Mouse (Mus musculus) G1E (cell line): ENCODE data around the gene Nr2e1.

Experiments used
- CTCF ChIP-seq: IDR thresholded peaks from 2 replicates; pipeline ENCODE4 v1.5.1; 2012; ENCODE audit warnings: low read depth, low read length, inconsistent platforms, mixed read lengths
- GATA1 ChIP-seq: IDR thresholded peaks from 2 replicates; pipeline ENCODE4 v1.6.1; 2012; ENCODE audit warnings: borderline replicate concordance, low read length, inconsistent platforms, mixed read lengths
- POLR2AphosphoS5 ChIP-seq: IDR thresholded peaks from 2 replicates; pipeline ENCODE4 v1.6.1; 2012; ENCODE audit warnings: low read depth, low read length, inconsistent platforms; ENCODE audit not compliant: insufficient replicate concordance

DNA sequence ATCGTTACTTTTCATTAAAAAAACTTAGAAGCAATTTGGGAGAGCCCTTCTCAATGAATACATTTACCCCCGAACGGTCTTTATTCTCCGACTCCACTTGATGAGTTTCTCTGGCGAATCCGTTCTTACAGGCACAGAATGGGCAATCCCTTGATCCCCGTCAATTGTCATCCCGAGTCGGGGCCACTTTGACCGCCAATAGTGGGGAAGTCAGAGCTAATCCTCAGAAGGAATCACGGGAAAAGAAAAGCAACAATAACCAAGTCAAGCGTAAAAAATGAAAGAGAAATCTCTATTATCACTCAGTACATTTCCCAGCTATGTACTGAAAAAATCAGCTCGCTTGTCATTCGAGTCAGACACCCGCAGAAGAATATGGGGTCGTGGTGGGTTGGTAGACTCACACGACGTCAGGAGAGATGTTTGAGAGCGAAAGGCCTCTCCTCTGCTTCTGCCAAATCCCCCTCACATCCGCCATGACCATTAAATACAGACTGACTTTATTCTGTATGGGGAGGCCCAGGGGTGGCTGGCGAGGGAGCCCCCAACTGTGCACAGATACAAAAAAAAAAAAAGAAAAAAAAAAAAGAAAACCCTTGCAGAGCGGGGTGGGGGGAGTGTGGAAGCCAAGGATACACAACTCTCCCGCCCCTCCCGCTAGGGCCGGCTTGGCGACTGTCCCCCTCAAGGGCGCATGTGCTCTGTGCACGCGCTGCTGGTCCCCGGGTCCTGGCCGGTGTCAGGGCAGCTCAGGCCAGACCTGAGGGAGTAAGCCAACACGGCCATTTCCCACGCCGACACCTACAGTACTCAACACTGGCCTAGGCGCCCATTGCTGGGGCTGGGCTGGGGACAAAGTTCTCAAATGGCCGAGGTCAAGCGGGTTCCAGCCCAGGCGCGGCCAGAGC is 49.3 kb upstream of the Nr2e1 start:
- TF ChIP-seq CTCF (no peak), POLR2AphosphoS5 (no peak), GATA1 (no peak)
